Mouse (Mus musculus) left cerebral cortex, postnatal 36 days (tissue): ENCODE measurements at regions not wholly inside any gene's neighbourhood (a gene's known extent, or its start where the extent isn't known, plus 50 kb on each side); places are given as distances from the start of the nearest gene placed in this dataset.

ENCODE experiments used
- DNase-seq, 2 experiments: peaks; one replicate each; pipeline ENCODE4 v3.0.0; 2021 to 2022; ENCODE audit warnings: low spot score in 2 of 2, mixed read lengths in 1 of 2
- intact Hi-C: fragments of 180-260 bp; cut with DNase I; formaldehyde crosslinking; loops from one replicate; pipeline ENCODE4 v1.15.1; 2025

DNA sequence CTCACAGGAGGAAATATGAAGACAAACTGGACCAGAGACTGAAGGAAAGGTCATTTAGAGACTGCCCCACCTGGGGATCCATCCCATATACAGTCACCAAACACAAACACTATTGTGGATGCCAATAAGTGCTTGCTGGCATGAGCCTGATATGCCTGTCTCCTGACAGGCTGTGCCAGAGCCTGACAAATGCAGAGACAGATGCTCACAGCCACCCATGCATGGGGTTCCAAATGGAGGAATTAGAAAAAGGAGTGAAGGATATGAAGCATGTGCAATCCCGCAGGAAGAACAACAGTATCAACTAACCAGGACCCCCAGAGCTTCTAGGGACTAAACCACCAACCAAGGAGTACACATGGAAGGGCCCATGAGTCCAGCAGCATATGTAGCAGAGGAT is 505.9 kb downstream of the Gm6685 start:
- intact Hi-C loops = no loop called here
- DNase-seq = no peak

DNA sequence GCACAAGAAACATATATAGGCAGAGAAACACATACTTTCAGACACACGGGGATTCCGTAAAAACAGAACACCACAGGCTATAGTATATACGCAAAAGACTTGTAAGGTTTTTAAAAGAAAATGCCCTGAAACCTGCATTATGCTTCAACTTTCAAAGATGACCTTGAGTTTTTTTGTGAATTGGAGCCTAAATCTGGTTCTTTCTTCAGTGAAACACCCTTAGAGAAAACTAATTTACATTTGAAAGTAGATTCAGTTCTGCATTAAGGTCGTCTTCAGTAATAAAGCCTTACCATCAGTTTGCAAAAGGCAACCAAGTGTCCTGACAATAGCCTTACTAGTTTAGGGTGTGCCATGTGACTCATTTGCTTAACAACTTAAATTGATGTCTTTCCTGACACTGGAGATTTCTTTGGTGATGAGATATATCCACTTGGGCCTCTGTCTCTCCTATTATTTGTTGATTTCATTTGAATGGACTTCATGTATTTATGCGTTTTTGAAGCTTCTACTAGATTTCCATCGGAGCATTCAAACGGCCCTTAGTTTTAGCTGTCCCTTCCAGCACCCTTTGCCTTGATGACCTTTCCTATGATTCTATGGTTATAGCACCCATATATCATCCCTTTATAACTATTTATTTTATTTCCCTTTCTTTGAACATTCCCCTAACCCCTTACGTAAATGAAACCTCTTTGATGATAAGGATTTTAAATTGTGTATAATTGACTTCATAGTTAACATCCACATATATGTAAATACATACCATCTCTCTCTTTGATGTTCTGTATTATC is 539.6 kb downstream of the Gm6685 start:
- intact Hi-C loops = no loop called here
- DNase-seq = no peak

DNA sequence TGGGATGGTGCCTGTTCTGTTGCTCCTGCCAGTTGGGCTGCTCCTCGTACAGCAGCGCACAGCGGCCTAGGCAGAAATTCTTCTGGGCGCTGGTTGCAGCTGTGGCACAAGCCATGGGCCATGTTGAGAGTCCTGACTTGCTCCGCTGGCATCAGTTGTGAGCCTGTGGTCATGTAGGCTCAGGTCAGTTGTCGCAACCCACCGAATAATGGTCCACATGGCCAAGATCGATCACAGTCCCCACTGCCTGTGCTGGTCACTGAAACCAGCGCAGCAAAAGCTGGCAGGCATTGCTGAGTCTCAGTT is 585.8 kb downstream of the Gm6685 start:
- intact Hi-C loops = no loop called here

DNA sequence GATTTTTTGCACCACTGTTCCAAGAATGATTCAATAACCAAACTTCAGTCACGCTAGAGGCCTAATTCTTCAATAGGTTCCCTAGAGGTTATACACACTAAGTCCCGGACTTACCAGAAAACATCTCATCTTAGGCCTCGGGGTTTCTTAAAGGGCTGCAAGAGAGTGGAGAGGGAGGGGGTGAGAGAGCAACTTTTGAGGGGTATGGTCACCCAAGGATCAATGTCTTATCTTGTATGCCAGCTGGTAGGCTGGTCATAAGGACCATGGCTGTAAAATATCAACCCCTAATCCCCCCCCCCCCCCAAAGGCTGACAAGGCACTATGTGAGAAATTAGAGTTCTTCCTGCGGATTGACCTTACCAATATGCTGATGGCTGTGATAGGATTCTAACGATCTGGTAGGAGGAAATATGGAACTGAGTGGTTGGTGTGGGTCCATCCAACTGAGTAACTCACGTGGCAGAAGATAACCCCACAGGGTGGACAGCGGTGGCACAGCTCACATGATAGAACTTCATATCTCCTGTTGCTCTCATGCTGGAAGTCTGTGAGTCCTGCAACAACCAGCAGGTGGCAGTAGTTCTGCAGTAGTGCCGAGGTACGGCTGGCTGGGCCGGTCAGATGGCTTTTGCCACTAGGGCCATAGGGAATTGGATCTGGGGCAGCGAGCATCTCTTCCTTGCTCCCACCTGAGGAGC is 586.3 kb downstream of the Gm6685 start:
- peak; percentile 4 to 14 for DNase-seq
- intact Hi-C loops = no loop called here

More for the DNA sequence above, 585.8 kb downstream of the Gm6685 start:
- no peak for DNase-seq

DNA sequence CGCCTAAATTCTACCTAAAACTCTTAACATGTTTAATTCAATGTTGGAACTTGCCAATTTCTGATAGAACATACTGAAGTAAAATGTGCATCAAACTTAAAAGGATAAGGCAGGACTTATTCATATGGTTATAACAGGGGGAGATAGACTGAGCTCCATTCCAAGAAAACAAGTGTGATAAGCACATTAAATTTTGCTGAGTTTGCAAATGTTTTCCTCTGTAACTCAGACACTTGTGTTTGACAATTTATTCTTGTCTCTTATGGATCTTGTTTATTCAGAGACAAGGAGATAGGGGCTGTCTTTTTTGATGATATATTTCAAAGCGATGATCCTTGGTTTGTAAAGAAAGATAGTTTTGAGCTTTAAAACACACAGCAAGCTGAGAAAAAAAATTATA is 613.6 kb downstream of the Gm6685 start:
- intact Hi-C loops = no loop called here

DNA sequence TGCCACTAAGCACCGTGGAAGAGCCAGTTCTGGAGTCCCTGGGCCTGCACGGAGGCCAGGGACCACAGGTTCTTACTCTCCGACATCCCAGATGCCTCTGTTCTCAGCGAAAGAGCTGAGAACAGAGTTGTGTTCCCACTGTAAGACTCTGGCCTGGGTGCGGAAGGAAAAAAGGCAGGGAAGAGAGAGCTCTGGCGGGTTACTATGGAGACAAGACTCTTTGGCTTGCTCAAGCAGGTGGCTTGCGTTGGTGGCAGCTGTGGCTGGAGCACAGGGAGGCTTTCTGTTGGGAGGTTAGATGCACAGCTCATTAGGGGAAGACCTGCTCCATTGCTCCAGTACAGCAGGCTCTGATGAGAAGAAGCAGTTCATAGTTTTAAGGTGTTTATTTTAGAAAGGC is 618.3 kb downstream of the Gm6685 start:
- intact Hi-C loops = no loop called here
- peak in 1 of 2 experiments; percentile 4 for DNase-seq

More for the DNA sequence above, 613.6 kb downstream of the Gm6685 start:
- DNase-seq = no peak

DNA sequence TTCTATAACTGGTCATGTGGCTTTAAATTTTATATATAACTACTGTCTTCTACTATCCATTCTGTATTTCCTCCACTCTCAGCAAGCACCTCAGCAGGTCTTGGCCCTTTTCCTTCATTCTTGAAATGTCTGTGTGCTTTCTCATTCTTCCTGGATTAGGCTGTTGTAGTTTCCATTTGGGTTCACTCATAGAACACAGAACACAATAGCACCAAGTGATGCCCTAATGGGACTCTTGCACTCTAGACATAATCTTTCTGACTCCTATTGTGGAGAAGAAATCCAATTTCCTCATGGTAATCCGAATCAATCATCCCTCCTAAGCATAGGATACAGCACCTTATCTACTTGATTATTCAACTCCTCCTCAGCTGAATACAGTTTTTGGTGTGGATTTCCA is 667.2 kb downstream of the Gm6685 start:
- no peak for DNase-seq
- intact Hi-C loops = no loop called here
